Mouse (Mus musculus): ENCODE measurements at regions not wholly inside any gene's neighbourhood (a gene's known extent, or its start where the extent isn't known, plus 50 kb on each side); places are given as distances from the start of the nearest gene placed in this dataset.

DNA sequence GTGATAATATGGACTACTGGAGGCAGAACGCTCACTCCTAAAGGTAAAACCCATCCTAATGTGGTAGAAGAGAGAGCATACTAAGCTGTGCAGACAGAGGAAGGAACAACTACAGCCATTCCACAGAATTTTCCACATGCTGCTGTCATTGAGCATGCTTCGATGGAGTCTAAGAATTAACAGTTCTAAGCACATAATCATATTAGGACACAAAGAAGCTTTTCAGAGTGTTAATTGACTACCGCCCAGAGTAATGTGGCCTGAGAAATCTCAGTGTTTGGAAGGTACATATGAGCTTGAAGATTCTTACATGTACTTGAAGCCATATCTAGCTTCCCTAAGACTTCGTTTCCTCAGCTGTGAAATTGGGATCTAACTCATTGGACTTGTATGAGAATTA is 508.3 kb upstream of the Dmac1 start:
- H3K4me2 ChIP-seq (ENCODE audit: low read depth, low read length) = no peak overlapping the region
- 89% methylated on average over 4 of the region's 4 CpGs for WGBS
- no peak overlapping the region for H3K9ac ChIP-seq (ENCODE audit: low read length)
- no peaks in the 10 kb centered on the region for H3K4me1 ChIP-seq (replicated peaks; ENCODE audit: control insufficient read depth, insufficient read depth, low read length)
- H3K9me3 ChIP-seq (ENCODE audit: control insufficient read depth, low read length) = no peaks in the 10 kb centered on the region
- ATAC-seq (ENCODE audit: low read depth) = no peak
- H3K27ac ChIP-seq (ENCODE audit: low read length) = no peak overlapping the region
- no peaks in the 10 kb centered on the region for H3K36me3 ChIP-seq (ENCODE audit: control insufficient read depth, insufficient read depth, low read length)
- H3K4me3 ChIP-seq (ENCODE audit: low read length) = no peak overlapping the region
- H3K27me3 ChIP-seq (ENCODE audit: control insufficient read depth, insufficient read depth, low read depth, low read length) = no peaks in the 10 kb centered on the region

DNA sequence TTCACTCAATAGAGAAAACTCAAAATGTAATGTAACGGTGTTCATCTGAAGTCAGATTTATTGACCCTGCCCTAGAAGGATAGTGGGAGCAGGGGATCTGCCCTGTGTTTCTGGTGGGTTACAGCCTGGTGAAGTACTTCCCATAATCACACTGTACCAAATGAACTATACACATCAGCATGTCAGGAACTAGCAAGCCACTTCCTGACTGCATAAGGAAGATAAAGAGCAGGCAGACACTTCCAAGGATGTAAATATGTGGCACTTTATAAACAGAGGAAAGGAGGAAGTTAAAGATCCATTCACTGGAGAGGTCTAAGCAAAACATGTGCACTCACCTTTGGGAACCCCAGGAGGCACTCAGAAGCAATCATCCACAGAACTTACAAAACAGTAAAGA is 501.4 kb upstream of the Dmac1 start:
- Histone ChIP-seq H3K4me3 (ENCODE audit: low read length) (no peak overlapping the region), H3K27me3 (ENCODE audit: control insufficient read depth, insufficient read depth, low read depth, low read length) (no peaks in the 10 kb centered on the region), H3K36me3 (ENCODE audit: control insufficient read depth, insufficient read depth, low read length) (no peaks in the 10 kb centered on the region), H3K4me1 (replicated peaks; ENCODE audit: control insufficient read depth, insufficient read depth, low read length) (no peaks in the 10 kb centered on the region), H3K9me3 (ENCODE audit: control insufficient read depth, low read length) (no peaks in the 10 kb centered on the region), H3K4me2 (ENCODE audit: low read depth, low read length) (no peak overlapping the region), H3K9ac (ENCODE audit: low read length) (no peak overlapping the region), H3K27ac (ENCODE audit: low read length) (no peak overlapping the region)
- ATAC-seq (ENCODE audit: low read depth) = no peak
- 68% methylated on average over 1 of the region's 1 CpGs for WGBS

DNA sequence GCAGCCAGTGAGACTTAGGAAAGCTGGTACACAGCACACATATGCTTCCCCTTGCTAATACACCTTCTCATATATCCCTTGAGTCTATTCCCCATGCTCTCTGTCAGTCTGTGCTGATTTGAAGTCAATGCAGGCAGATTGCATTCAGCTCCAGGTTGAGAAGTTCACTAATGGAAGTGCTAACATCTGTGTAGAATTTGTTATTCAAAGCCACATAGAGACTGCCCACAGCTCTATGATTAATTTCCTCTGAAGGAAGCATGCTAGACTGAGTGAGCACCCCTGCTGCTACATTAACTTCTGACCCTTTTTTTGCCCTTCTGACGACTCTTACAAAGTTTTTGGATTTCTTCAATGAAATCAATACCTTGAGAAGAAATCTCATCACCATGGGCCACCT is 486.0 kb upstream of the Dmac1 start:
- Histone ChIP-seq H3K4me2 (ENCODE audit: low read depth, low read length) (no peak overlapping the region), H3K27me3 (ENCODE audit: control insufficient read depth, insufficient read depth, low read depth, low read length) (no peaks in the 10 kb centered on the region)

DNA sequence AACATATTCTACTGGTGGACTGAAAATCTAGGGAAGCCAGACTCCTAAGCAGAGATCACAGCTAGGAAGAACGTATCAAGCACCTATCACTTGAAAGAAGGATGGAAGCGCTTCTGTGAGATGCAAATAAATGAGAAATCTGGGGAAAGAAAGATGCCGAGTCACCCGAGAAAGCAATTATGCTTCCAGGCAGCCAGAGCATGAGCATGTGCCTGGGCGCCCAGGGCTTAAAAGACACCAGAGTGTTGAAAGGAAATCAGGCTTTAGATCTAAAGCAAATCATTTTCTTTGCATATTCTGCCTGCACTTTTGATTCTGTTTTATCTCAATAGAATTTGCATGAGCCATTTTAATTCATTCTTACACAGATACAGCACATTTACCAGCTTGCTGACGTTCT is 466.5 kb upstream of the Dmac1 start:
- ATAC-seq (ENCODE audit: low read depth) = no peak
- Histone ChIP-seq H3K27ac (ENCODE audit: low read length) (no peak overlapping the region), H3K36me3 (ENCODE audit: control insufficient read depth, insufficient read depth, low read length) (no peaks in the 10 kb centered on the region), H3K9me3 (ENCODE audit: control insufficient read depth, low read length) (no peaks in the 10 kb centered on the region), H3K9ac (ENCODE audit: low read length) (no peak overlapping the region), H3K4me2 (ENCODE audit: low read depth, low read length) (no peak overlapping the region), H3K4me1 (replicated peaks; ENCODE audit: control insufficient read depth, insufficient read depth, low read length) (no peaks in the 10 kb centered on the region), H3K4me3 (ENCODE audit: low read length) (no peak overlapping the region), H3K27me3 (ENCODE audit: control insufficient read depth, insufficient read depth, low read depth, low read length) (no peaks in the 10 kb centered on the region)
- WGBS = 50% methylated on average over 6 of the region's 6 CpGs

More for the DNA sequence above, 486.0 kb upstream of the Dmac1 start:
- no peaks in the 10 kb centered on the region for H3K9me3 ChIP-seq (ENCODE audit: control insufficient read depth, low read length)
- no peak overlapping the region for H3K27ac ChIP-seq (ENCODE audit: low read length)
- H3K36me3 ChIP-seq (ENCODE audit: control insufficient read depth, insufficient read depth, low read length) = no peaks in the 10 kb centered on the region
- H3K4me1 ChIP-seq (replicated peaks; ENCODE audit: control insufficient read depth, insufficient read depth, low read length) = no peaks in the 10 kb centered on the region
- no peak overlapping the region for H3K4me3 ChIP-seq (ENCODE audit: low read length)
- ATAC-seq (ENCODE audit: low read depth) = no peak
- no peak overlapping the region for H3K9ac ChIP-seq (ENCODE audit: low read length)
- WGBS = 32% methylated on average over 1 of the region's 1 CpGs

DNA sequence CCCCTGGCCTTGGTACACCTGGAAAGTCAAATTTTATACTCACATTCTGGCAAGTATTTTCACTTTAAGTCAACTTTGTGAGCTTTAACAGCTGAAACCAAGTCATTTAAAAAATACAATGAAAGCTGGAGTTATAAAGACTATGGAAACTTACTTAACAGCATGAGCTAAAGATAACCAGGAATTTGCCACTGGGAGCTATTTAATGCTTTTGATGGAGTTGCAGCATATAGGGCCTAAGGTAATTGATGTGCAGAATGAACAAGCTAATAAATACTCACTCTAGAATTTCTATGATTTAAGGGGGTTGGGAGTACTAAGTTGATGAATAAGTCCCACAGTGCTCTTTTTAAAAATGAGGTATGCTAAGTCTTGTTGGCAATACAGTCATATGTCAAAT is 463.5 kb upstream of the Dmac1 start:
- no peak overlapping the region for H3K9ac ChIP-seq (ENCODE audit: low read length)
- no peaks in the 10 kb centered on the region for H3K36me3 ChIP-seq (ENCODE audit: control insufficient read depth, insufficient read depth, low read length)
- ATAC-seq (ENCODE audit: low read depth) = no peak
- H3K9me3 ChIP-seq (ENCODE audit: control insufficient read depth, low read length) = no peaks in the 10 kb centered on the region
- no peak overlapping the region for H3K27ac ChIP-seq (ENCODE audit: low read length)
- H3K4me1 ChIP-seq (replicated peaks; ENCODE audit: control insufficient read depth, insufficient read depth, low read length) = no peaks in the 10 kb centered on the region
- H3K4me3 ChIP-seq (ENCODE audit: low read length) = no peak overlapping the region
- H3K4me2 ChIP-seq (ENCODE audit: low read depth, low read length) = no peak overlapping the region
- no peaks in the 10 kb centered on the region for H3K27me3 ChIP-seq (ENCODE audit: control insufficient read depth, insufficient read depth, low read depth, low read length)

DNA sequence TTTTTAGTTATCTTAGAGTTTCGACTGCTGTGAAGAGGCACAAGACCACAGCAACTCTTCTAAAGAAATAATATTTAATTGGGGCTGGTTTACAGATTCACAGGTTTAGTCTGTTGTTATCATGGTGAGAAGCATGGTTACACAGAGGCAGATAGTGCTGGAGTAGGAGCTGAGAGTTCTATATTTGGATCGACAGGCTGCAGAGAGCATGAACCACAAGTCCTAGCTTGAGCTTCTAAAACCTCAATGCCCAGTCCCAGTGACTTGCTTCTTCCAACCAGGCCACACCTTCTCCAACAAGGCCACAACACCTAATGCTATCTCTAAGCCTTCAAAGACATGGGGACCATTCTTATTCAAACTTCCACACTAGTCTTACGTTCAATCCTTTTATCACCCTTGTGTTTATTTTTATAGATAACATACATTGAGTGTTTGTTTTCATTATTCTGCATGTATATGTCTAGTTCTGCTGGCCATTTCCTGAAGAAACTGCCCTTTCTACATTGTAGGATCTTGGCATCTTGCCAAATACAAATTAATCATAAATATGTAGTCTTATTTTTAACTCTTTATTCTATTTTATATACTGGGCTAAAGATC is 452.8 kb upstream of the Dmac1 start:
- H3K4me3 ChIP-seq (ENCODE audit: low read length) = no peak overlapping the region
- WGBS = 27% methylated on average over 3 of the region's 3 CpGs
- peak overlapping the region; percentile 71; the same call in 1 of the 2 replicates for H3K27ac ChIP-seq (ENCODE audit: low read length)
- no peaks in the 10 kb centered on the region for H3K27me3 ChIP-seq (ENCODE audit: control insufficient read depth, insufficient read depth, low read depth, low read length)
- H3K9ac ChIP-seq (ENCODE audit: low read length) = no peak overlapping the region
- H3K4me2 ChIP-seq (ENCODE audit: low read depth, low read length) = no peak overlapping the region
- H3K36me3 ChIP-seq (ENCODE audit: control insufficient read depth, insufficient read depth, low read length) = no peaks in the 10 kb centered on the region
- 0 out of 2 replicates have a peak, but pooled peaks cover 3% of the 10 kb centered on the region for H3K4me1 ChIP-seq (replicated peaks; ENCODE audit: control insufficient read depth, insufficient read depth, low read length)
- H3K9me3 ChIP-seq (ENCODE audit: control insufficient read depth, low read length) = no peaks in the 10 kb centered on the region
- ATAC-seq (ENCODE audit: low read depth) = peak; percentile 76

DNA sequence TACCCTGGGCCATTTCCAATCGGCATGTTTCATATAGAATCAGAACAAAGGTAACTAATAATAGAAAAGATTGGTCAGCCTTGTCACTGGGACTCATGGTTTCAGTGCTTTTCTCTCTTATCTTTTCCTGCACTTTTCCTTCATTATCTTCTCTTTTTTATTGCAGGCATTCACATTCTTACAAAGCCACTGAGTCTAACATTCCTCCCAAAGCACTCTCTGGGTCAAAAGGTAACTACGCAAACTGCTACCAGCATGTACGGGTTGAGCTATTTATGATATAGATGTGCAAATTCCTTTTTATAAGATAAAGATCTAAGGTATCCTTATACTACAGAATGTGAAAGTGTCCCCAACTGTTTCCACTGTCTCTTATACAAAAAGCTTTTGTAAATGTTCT is 436.5 kb upstream of the Dmac1 start:
- H3K36me3 ChIP-seq (ENCODE audit: control insufficient read depth, insufficient read depth, low read length) = no peaks in the 10 kb centered on the region
- WGBS = 80% methylated on average over 3 of the region's 3 CpGs

DNA sequence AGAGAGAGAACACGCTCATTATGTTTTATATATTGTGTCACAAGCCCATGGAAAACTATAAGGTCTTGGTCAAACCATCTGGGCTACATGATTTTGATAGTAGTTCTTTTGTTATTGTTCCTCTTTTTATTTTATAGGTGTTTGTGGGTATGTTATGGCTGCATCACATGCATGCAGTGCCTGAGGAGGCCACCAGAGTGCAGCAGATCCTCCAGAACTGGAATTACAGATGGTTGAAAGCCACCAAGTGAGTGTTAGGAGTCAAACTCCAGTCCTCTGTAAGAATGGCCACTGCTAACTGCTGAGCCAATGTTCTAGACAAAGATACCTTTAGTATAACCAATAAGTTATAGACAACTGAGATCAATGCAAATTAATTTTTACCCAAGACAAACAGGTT is 435.9 kb upstream of the Dmac1 start:
- Histone ChIP-seq H3K4me1 (replicated peaks; ENCODE audit: control insufficient read depth, insufficient read depth, low read length) (no peaks in the 10 kb centered on the region), H3K4me2 (ENCODE audit: low read depth, low read length) (no peak overlapping the region), H3K27me3 (ENCODE audit: control insufficient read depth, insufficient read depth, low read depth, low read length) (no peaks in the 10 kb centered on the region), H3K9me3 (ENCODE audit: control insufficient read depth, low read length) (no peaks in the 10 kb centered on the region), H3K4me3 (ENCODE audit: low read length) (no peak overlapping the region), H3K9ac (ENCODE audit: low read length) (no peak overlapping the region), H3K36me3 (ENCODE audit: control insufficient read depth, insufficient read depth, low read length) (no peaks in the 10 kb centered on the region), H3K27ac (ENCODE audit: low read length) (no peak overlapping the region)
- ATAC-seq (ENCODE audit: low read depth) = no peak
- WGBS = 77% methylated on average over 1 of the region's 1 CpGs

More for the DNA sequence above, 436.5 kb upstream of the Dmac1 start:
- no peak for ATAC-seq (ENCODE audit: low read depth)
- Histone ChIP-seq H3K4me1 (replicated peaks; ENCODE audit: control insufficient read depth, insufficient read depth, low read length) (no peaks in the 10 kb centered on the region), H3K27me3 (ENCODE audit: control insufficient read depth, insufficient read depth, low read depth, low read length) (no peaks in the 10 kb centered on the region), H3K9me3 (ENCODE audit: control insufficient read depth, low read length) (no peaks in the 10 kb centered on the region), H3K9ac (ENCODE audit: low read length) (no peak overlapping the region), H3K4me2 (ENCODE audit: low read depth, low read length) (no peak overlapping the region), H3K27ac (ENCODE audit: low read length) (no peak overlapping the region), H3K4me3 (ENCODE audit: low read length) (no peak overlapping the region)

DNA sequence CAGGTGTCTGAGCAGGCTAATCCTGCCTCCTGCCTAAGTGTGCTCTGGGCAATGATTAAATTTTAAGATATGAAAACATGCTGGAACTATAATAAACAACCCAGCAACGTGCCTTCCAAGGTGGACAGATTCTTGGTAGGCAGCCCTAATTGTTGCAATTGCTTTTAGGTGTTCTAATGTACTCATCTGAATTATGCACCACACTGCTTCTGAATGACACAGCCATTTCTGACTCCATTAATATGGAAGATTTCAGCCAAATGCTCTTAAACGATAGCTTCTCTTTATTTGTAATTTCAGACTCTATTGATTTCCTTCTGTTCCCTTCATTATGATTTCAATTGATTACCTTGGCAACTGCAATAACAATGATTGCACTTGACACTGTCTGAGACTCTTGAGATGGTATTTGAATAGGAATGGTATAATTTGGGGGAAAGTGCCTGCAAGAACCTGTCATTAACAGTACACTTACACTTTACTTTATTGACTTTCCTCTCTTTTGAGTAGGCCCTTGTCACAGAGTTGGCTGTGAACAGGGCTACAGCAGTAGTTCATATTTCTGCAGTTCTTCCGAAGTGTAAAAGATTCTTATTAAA is 422.8 kb upstream of the Dmac1 start:
- Histone ChIP-seq H3K36me3 (ENCODE audit: control insufficient read depth, insufficient read depth, low read length) (no peaks in the 10 kb centered on the region), H3K4me2 (ENCODE audit: low read depth, low read length) (no peak overlapping the region), H3K27me3 (ENCODE audit: control insufficient read depth, insufficient read depth, low read depth, low read length) (peaks cover 2% of the 10 kb centered on the region; the same call in 1 of the 2 replicates), H3K9me3 (ENCODE audit: control insufficient read depth, low read length) (no peaks in the 10 kb centered on the region), H3K4me1 (replicated peaks; ENCODE audit: control insufficient read depth, insufficient read depth, low read length) (no peaks in the 10 kb centered on the region), H3K9ac (ENCODE audit: low read length) (no peak overlapping the region), H3K27ac (ENCODE audit: low read length) (no peak overlapping the region), H3K4me3 (ENCODE audit: low read length) (no peak overlapping the region)
- 58% methylated on average over 3 of the region's 3 CpGs for WGBS
- peak; percentile 67 for ATAC-seq (ENCODE audit: low read depth)
